Mouse (Mus musculus): Measurements from ENCODE around the gene Hoxc12.

The Hoxc12 gene

GRCm38 (mm10) chr15:102965892-102966775 is 29.6 kb downstream of the Hoxc12 start:
- peak; percentile 68 for DNase-seq

- DNase-seq: no peak
Measured at GRCm38 (mm10) chr15:102966776-102967311, 30.3 kb downstream of the Hoxc12 start, which contains the start of gene Hoxc10. Gene Hoxc10 (plus strand): TSS chr15:102966796.

GRCm38 (mm10) chr15:102967312-102967510 is 30.7 kb downstream of the Hoxc12 start, which contains the start of gene Hoxc5:
Gene Hoxc5 (plus strand): TSS chr15:102967443.
- DNase-seq: no peak

- no peak for DNase-seq
Measured at GRCm38 (mm10) chr15:102967511-102968397, 31.2 kb downstream of the Hoxc12 start.

GRCm38 (mm10) chr15:102969296-102969695 is 32.7 kb downstream of the Hoxc12 start:
- DNase-seq: no peak

- DNase-seq: no peak
Measured at GRCm38 (mm10) chr15:102970740-102971139, 34.2 kb downstream of the Hoxc12 start.

- no peak for DNase-seq
Measured at GRCm38 (mm10) chr15:102972254-102972653, 35.7 kb downstream of the Hoxc12 start.

- no peak for DNase-seq
Measured at GRCm38 (mm10) chr15:102972753-102973152, 36.2 kb downstream of the Hoxc12 start.

- no peak for DNase-seq
Measured at GRCm38 (mm10) chr15:102975034-102975433, 38.5 kb downstream of the Hoxc12 start.

- DNase-seq: no peak
Measured at GRCm38 (mm10) chr15:102975688-102976111, 39.1 kb downstream of the Hoxc12 start.

- DNase-seq: no peak
Measured at GRCm38 (mm10) chr15:102976171-102976570, 39.6 kb downstream of the Hoxc12 start, which contains the start of gene Hoxc9. Gene Hoxc9 (plus strand): TSS chr15:102976439.

- no peak for DNase-seq
Measured at GRCm38 (mm10) chr15:102976631-102977422, 40.3 kb downstream of the Hoxc12 start.

GRCm38 (mm10) chr15:102977423-102977974 is 40.9 kb downstream of the Hoxc12 start:
- no peak for DNase-seq

- no peak for DNase-seq
Measured at GRCm38 (mm10) chr15:102978615-102979515, 42.3 kb downstream of the Hoxc12 start.

GRCm38 (mm10) chr15:102979936-102980335 is 43.4 kb downstream of the Hoxc12 start:
- no peak for DNase-seq

- no peak for DNase-seq
Measured at GRCm38 (mm10) chr15:102980352-102980751, 43.8 kb downstream of the Hoxc12 start.

- DNase-seq: no peak
Measured at GRCm38 (mm10) chr15:102980912-102981311, 44.4 kb downstream of the Hoxc12 start.

- no peak for DNase-seq
Measured at GRCm38 (mm10) chr15:102981379-102982288, 45.1 kb downstream of the Hoxc12 start.

- DNase-seq: no peak
Measured at GRCm38 (mm10) chr15:102983716-102984115, 47.2 kb downstream of the Hoxc12 start.

GRCm38 (mm10) chr15:102984521-102984920 is 48.0 kb downstream of the Hoxc12 start:
- DNase-seq: no peak
